Mouse (Mus musculus): ENCODE measurements around the gene Ppil6.

Ppil6 gene

GRCm38 (mm10) chr10:41479961-41480360, 10.3 kb upstream of the Ppil6 start:
- no peak for DNase-seq

DNA sequence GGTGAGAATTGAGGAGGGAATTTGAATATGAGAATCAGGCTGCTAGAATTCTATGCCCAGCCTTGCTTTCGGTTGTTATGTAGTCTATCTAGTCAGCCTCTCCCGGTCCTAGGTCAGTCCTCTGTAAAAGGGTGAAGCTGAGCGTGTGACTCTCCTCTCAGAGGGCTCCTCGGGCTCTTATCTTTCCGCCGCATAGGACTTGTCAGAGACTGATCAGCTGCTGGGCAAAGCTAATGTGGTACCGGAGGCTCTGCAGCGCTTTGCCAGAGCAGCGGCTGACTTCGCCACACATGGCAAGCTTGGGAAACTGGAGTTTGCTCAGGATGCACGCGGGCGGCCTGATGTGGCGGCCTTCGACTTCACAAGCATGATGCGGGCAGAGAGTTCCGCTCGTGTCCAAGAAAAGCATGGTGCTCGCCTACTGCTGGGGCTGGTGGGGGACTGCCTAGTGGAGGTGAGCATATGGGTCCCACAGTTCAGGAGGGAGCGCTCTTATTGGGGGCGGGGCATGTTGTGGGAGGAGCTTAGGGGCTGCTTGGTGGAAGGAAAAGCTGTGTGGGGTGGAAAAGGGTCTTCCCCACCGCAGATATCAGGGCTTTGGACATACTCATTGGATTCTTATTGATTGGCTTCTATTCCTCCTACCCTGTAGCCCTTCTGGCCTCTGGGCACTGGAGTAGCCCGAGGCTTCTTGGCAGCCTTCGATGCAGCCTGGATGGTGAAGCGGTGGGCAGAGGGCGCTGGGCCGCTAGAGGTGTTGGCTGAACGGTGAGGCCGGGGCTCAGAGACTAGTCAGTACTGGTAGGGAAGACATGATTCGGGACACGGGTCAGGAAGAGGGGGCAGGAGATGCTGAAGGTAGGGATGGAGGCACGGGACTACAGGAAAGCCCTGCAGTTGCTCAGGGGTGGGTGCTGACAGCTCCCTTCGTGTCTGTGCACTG, 9.0 kb upstream of the Ppil6 start:
- DNase-seq = peak; percentile 21

GRCm38 (mm10) chr10:41482446-41482845, 7.8 kb upstream of the Ppil6 start:
- DNase-seq = peak; percentile 47

GRCm38 (mm10) chr10:41485778-41486177, 4.5 kb upstream of the Ppil6 start:
- no peak for DNase-seq

- peak; percentile 24 for DNase-seq
Measured at GRCm38 (mm10) chr10:41486506-41487170, 3.6 kb upstream of the Ppil6 start.

- no peak for DNase-seq
Measured at GRCm38 (mm10) chr10:41488877-41489276, 1.4 kb upstream of the Ppil6 start.

DNA sequence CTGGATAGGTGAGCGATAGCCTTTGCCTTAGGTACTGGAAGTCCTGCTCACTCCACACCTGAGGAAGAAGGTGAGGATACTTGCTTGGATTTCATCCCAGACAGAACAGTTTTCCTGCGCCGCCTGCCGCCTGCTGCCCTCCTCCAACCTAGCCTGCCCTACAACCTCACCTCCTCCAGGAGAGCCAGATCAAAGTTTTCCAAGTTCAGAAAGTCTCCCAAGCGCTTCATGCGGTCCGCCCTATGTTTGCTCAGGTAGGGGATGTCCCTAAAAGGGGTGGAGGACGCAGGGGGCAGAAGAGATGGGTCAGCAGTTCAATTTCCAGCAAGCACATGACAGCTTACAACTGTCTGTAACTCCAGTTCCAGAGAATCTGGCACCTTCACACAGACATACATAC, 945 bp upstream of the Ppil6 start:
- DNase-seq = peak; percentile 17

GRCm38 (mm10) chr10:41490518-41490873, 257 bp downstream of the Ppil6 start:
- DNase-seq = no peak

GRCm38 (mm10) chr10:41491111-41491510, 872 bp downstream of the Ppil6 start:
- DNase-seq = no peak

- peak; percentile 35 for DNase-seq
Measured at GRCm38 (mm10) chr10:41500941-41501340, 10.7 kb downstream of the Ppil6 start.

GRCm38 (mm10) chr10:41504996-41505395, 14.8 kb downstream of the Ppil6 start:
- DNase-seq = no peak

DNA sequence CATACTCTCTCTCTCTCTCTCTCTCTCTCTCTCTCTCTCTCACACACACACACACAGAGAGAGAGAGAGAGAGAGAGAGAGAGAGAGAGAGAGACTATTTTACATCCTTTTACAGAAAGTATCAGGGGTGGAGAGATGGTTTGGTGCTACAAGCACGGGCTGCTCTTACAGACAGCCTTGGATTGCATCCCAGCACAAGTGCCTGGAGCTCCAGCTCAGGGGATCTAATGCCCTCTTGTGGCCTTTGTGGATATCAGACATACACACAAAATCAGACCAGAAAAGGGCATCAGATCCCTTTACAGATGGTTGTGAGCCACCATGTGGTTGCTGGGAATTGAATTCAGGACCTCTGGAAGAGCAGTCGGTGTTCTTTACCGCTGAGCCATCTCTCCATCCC, 15.2 kb downstream of the Ppil6 start:
- DNase-seq = peak; percentile 85

- DNase-seq = no peak
Measured at GRCm38 (mm10) chr10:41509160-41509559, 18.9 kb downstream of the Ppil6 start.

- no peak for DNase-seq
Measured at GRCm38 (mm10) chr10:41514301-41514700, 24.1 kb downstream of the Ppil6 start.

GRCm38 (mm10) chr10:41514921-41515320, 24.7 kb downstream of the Ppil6 start:
- no peak for DNase-seq

GRCm38 (mm10) chr10:41518508-41518980, 28.3 kb downstream of the Ppil6 start:
- DNase-seq = peak; percentile 82

DNA sequence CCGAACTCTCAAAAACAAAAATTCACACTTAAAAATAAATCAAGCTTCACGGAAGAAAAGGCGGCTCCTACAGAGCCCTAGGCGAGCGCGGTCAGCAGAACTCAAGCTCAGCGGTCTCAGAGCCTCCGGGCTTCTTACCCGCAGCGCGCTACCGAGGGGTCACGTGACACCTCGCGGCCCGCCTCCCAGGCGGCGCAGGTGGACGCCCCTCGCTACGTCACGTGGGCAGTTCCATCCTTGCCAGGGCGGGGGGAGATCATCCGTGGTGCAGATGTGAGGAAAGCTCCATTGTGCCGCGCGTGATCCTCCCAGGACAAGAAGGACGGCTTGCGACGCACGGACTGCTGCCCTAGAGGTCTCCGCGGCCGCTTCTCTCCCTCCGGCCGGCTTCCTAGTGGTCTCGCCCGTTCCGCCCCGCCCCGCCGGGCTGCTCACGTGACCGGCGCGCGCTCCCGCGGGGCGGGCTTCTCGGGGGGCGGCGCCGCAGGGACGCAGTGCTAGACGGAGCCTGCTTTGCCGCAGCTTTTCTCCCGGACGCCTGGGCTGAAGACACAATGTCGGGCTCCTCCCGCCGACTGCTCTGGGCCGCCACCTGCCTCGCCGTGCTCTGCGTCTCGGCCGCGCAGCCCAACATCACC, 28.9 kb downstream of the Ppil6 start, which contains the start of gene Cd164:
TSS of gene Cd164 (plus strand) at position 434 of the 638 bp plus-strand sequence.
- peak; percentile 95 for DNase-seq

GRCm38 (mm10) chr10:41519640-41520409, 29.6 kb downstream of the Ppil6 start:
- no peak for DNase-seq

DNA sequence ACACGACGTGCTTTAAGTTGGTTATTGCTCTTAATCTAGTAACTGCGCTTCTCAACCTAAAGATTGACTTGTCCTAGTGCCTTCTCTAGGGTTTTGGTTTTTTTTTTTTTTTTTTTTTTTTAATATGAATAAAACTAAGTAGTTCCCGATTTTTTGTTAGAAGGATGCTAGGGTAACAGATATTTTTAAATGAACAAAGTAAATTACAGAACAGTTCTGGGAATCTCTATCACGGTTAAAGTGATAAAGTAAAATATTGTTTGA, 30.1 kb downstream of the Ppil6 start:
- DNase-seq = no peak

GRCm38 (mm10) chr10:41523386-41523785, 33.1 kb downstream of the Ppil6 start:
- no peak for DNase-seq

- no peak for DNase-seq
Measured at GRCm38 (mm10) chr10:41525696-41526095, 35.5 kb downstream of the Ppil6 start.

DNA sequence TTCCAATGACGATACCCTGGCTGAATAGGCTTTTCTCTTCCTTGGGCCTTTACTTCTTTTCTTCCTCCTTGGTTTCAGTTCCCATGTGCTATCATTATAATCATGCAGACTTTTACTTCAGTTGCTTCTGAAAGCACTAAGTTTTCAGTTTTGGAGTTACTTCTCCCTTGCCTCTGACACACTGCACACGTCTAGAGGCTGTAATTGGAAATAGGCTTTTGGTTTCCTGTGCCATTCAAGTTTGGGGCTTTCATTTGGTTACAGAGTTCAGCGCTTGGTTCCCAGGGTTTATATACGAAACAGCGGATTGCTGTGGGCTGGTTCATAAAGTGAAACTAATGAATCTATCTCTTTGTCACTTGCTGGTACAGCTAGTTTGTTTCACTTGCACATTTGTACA, 39.7 kb downstream of the Ppil6 start:
- DNase-seq = no peak

- DNase-seq = no peak
Measured at GRCm38 (mm10) chr10:41535991-41536390, 45.8 kb downstream of the Ppil6 start.
